Mouse (Mus musculus): ENCODE data around the gene Gm9837.

DNA sequence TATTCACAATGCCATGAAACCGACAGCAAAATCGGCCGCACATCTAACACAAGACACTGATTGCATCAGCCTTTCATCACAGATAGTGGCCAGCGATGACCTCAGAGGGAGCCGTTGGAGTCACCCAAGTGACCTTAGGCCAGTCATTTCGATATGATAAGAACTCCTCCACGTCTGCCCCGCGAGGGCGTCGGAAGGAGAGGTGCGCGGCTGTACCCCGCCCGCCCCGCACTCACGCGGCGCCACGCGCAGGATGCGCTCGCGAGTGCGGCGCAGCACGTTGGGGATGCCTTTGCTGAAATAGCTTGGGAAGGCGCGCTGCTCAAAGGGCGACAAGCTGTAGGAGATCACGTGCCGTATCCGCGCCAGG lies 40.0 kb downstream of the Gm9837 start:
- no peak for TF ChIP-seq POLR2A (IDR thresholded peaks at IDR 0.05; ENCODE audit: borderline replicate concordance, extremely low read depth, low read depth, low read length)
- TF ChIP-seq CTCF (IDR thresholded peaks at IDR 0.05; ENCODE audit: insufficient read depth, low read length) = no peak
